Mouse (Mus musculus): ENCODE results near the gene Ip6k3. TPM values are rescaled to one million over a fixed set of nuclear protein-coding genes. Genes with fewer than 3 reads are reported as not detected.

The Ip6k3 gene
- polyA plus RNA-seq, 1 experiment, result 0.33 TPM

DNA sequence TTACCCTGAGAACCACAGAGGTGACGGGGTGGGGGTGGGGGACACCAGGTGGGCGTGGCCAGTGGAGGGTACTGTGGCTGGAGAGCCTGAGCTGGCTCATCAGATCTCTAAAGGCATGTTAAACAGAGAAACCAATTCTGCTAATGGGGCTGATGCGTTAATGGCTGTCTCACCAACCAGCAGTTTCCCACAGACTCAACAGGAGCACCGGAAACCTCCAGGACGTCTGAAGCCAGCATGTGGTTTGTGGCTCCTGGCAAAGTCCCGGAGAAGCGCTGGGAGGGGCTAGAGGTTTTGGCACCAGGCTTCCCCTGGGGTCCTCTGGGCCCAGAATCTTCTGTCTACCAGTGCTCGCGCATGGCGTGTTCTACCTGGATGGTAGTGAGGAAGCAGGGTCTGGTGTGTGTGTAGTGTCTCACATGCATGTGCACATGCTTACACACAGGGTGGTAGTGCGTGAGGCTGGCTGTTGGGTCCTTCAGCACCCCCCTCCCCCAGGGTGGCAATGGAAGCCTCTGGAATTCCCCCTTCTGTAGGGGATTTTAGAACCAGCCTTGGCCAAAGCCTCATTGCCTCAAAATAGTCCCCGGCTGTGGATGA is 12.2 kb upstream of the Ip6k3 start:
- TF ChIP-seq POLR2A (IDR thresholded peaks at IDR 0.05; ENCODE audit: borderline replicate concordance, extremely low read depth, insufficient read depth, insufficient read length, poor library complexity, severe bottlenecking), result no peak
- no peak for TF ChIP-seq CTCF (IDR thresholded peaks at IDR 0.05; ENCODE audit: borderline replicate concordance, extremely low read depth, insufficient read depth, insufficient read length)
- no peak for DNase-seq (ENCODE audit: low read depth)

DNA sequence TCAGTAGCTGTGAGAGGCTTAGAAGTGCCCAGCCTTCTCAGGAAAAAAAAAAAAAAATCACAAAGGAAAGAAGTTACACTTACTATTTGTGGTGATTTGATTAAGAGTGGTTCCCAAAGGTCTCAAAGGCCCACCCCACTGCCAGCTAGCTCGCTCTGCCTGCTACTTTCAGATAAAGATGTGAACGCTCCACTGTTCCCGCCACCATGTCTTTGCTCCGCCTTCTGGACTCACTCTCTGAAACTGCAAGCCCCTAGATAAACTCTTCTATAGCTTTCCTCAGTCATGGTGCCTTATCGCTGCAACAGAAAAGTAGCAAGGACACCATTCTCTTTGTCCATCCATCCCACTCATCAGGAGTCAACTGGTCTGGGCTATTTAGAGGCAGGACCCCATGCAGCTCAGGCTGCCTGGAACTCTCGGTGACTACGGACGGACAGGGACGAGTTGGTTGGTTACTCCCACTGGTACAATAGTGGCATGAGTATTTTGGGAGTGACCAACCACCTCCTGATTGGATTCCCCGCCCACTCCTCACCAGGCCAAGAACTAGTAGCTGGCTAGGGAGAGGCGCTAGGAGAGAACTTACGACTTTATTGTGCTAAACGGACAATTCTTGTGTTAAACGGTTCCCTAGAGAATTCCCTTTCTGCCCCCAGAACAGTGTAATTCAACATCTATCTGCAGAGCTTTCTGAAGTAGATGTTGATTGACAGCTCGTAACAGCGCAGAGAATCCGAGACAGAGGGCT is 11.0 kb upstream of the Ip6k3 start:
- DNase-seq (ENCODE audit: low read depth), result no peak
- TF ChIP-seq POLR2A (IDR thresholded peaks at IDR 0.05; ENCODE audit: borderline replicate concordance, extremely low read depth, insufficient read depth, insufficient read length, poor library complexity, severe bottlenecking) (no peak), CTCF (IDR thresholded peaks at IDR 0.05; ENCODE audit: borderline replicate concordance, extremely low read depth, insufficient read depth, insufficient read length) (no peak)

DNA sequence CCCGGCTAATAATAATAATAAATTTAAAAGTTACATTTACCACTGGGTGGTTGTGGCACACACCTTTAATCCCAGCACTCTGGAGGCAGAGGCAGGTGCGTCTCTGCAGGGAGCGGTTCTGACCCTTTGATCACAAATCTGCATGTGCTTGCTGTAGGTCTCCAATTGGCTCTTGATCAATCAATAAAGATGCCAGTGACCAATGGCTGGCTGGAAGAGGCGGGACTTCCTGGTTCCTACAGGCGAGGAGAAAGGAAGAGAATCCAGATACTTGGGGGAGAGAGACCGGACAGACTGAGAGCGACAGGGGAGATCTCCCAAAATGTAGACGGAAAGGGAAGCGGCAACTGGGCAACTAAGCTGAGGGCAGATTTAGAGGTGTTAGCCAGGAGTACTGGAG is 10.4 kb upstream of the Ip6k3 start:
- no peak for TF ChIP-seq POLR2A (IDR thresholded peaks at IDR 0.05; ENCODE audit: borderline replicate concordance, extremely low read depth, insufficient read depth, insufficient read length, poor library complexity, severe bottlenecking)
- DNase-seq (ENCODE audit: low read depth), result no peak

DNA sequence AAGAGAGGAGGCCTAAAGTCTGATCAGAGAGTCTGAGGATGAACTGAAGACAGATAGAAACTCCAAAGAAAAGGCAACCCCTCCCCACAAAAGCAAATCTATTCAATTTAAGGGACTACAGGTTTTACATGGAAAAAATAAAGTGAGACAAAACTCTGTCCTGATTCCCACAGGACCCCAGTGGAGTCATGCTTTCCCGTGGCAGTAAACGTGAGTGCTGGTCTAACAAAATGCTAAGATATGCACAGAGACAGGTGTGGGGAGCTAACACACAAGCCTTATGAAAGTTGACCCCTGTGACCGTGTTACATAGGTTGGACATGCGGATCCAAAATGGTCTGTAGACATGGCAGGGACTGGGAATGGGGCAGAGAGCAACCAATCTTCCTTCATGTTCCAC is 9.2 kb upstream of the Ip6k3 start:
- TF ChIP-seq CTCF (IDR thresholded peaks at IDR 0.05; ENCODE audit: borderline replicate concordance, extremely low read depth, insufficient read depth, insufficient read length), result no peak
- TF ChIP-seq POLR2A (IDR thresholded peaks at IDR 0.05; ENCODE audit: borderline replicate concordance, extremely low read depth, insufficient read depth, insufficient read length, poor library complexity, severe bottlenecking), result no peak
- DNase-seq (ENCODE audit: low read depth), result no peak

DNA sequence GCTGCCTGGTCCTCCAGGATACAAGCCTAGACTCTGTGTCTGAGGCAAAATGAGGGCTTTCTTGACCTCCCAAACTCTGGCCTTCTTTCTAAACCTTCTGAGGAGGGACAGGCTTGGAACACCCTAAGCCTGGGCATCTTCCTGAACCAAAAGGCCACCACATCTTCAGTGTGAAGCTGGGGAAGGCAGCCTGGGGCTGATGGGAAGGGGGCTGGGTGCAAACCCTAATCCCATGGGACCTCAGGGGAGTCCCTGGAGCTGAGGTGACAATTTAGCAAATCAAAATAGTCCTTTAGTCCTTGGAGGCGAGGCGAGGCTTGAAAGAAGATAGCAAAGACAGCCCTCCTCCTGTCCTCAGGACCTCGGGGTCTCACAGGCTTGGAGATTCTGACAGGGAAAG is 8.7 kb upstream of the Ip6k3 start:
- no peak for TF ChIP-seq POLR2A (IDR thresholded peaks at IDR 0.05; ENCODE audit: borderline replicate concordance, extremely low read depth, insufficient read depth, insufficient read length, poor library complexity, severe bottlenecking)
- no peak for TF ChIP-seq CTCF (IDR thresholded peaks at IDR 0.05; ENCODE audit: borderline replicate concordance, extremely low read depth, insufficient read depth, insufficient read length)
- DNase-seq (ENCODE audit: low read depth), result no peak

DNA sequence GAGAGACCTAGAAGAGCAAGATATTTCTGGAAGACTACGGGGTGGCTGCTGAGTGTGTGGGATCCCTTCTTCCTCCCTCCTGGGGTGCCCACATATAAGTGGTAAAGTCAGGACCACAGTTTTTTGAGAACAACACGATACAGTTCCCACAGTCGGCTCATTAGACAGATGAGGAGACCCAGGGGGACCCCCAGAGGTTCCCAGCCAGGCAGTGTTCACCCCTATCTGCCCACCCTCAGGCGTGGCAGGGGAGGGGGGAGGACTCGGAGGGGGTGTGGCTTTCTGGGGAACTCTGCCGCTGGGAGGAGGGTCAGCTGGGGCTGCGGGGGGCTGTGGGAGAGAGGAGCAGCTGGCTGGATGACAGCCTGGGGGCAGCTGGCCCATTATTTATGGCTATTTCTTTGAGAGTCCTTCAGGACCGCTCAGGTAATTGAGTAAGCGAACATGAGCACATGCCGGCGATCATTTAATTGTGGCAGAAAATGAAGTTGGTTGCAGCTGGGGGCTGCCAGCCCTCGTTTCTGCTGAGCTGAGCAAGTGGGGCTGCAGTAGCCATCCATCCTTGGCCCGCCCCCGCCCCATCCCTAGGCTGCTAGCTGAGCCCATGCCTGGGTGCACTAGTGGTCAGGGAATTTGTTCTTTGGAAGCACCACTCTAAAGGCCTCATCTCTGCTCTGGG is 7.7 kb upstream of the Ip6k3 start:
- TF ChIP-seq CTCF (IDR thresholded peaks at IDR 0.05; ENCODE audit: borderline replicate concordance, extremely low read depth, insufficient read depth, insufficient read length) (no peak), POLR2A (IDR thresholded peaks at IDR 0.05; ENCODE audit: borderline replicate concordance, extremely low read depth, insufficient read depth, insufficient read length, poor library complexity, severe bottlenecking) (no peak)
- peak; percentile 80 for DNase-seq (ENCODE audit: low read depth)

DNA sequence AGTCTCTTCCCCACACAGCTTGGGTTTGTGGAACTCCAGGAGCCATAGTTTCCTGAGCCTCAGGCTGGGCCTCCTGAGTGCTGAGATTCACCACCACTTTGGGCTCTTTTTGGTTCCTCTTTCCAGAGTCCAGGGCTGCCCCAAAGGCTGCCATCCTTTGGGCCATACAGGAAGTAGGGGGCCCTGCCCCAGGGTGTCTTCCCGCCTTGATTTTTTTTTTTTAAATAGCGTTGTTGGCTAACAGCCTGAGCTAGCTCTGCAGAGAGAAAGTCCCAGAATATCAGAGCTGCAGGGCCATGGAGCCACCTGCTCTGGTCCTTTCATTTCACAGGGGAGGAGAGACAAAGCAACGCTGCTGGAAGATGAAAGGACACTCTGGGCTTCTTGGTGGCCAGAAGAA is 6.1 kb upstream of the Ip6k3 start:
- no peak for TF ChIP-seq CTCF (IDR thresholded peaks at IDR 0.05; ENCODE audit: borderline replicate concordance, extremely low read depth, insufficient read depth, insufficient read length)
- no peak for TF ChIP-seq POLR2A (IDR thresholded peaks at IDR 0.05; ENCODE audit: borderline replicate concordance, extremely low read depth, insufficient read depth, insufficient read length, poor library complexity, severe bottlenecking)

DNA sequence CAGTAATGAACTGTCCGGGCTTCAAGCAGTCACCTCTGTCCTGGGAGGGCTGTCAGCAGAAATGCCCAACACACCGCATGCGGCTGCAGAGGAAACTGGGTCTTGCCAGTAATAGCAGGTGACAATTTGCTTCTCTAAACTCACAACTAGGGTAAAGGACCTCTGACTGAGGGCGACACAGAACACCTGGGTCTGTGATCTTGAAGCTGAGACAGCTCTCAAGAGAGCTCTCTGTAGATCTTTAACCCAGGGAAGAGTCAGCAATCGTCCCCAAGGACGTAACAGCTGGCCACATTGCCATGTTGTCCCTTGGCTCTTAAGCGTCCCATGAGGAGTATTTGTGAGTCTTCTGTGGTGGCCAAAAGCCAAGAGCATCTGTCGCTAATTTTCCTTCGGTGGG is 4.9 kb upstream of the Ip6k3 start:
- no peak for TF ChIP-seq CTCF (IDR thresholded peaks at IDR 0.05; ENCODE audit: borderline replicate concordance, extremely low read depth, insufficient read depth, insufficient read length)
- no peak for TF ChIP-seq POLR2A (IDR thresholded peaks at IDR 0.05; ENCODE audit: borderline replicate concordance, extremely low read depth, insufficient read depth, insufficient read length, poor library complexity, severe bottlenecking)
- DNase-seq (ENCODE audit: low read depth), result no peak

More for the DNA sequence above, 6.1 kb upstream of the Ip6k3 start:
- no peak for DNase-seq (ENCODE audit: low read depth)

DNA sequence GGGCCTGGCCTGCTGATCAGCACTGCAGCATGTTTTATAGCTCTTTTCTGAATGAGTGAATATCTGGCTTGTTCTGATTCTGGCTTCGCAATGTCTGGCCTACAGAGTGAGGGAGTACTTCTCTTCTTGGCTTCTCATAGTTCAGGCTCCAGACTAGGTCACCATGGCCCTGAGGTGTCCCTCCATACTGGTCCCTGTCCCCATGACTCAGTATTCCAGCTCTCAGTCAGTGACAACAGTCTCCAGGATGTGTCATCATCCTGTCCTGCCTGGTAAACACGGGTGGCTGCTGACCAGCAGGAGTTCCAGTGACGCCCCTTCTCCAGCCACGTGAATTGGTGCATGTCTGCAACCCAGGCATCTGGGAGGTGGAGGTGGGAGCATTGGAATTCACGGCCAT is 3.5 kb upstream of the Ip6k3 start:
- no peak for DNase-seq (ENCODE audit: low read depth)
- TF ChIP-seq POLR2A (IDR thresholded peaks at IDR 0.05; ENCODE audit: borderline replicate concordance, extremely low read depth, insufficient read depth, insufficient read length, poor library complexity, severe bottlenecking) (no peak), CTCF (IDR thresholded peaks at IDR 0.05; ENCODE audit: borderline replicate concordance, extremely low read depth, insufficient read depth, insufficient read length) (no peak)

DNA sequence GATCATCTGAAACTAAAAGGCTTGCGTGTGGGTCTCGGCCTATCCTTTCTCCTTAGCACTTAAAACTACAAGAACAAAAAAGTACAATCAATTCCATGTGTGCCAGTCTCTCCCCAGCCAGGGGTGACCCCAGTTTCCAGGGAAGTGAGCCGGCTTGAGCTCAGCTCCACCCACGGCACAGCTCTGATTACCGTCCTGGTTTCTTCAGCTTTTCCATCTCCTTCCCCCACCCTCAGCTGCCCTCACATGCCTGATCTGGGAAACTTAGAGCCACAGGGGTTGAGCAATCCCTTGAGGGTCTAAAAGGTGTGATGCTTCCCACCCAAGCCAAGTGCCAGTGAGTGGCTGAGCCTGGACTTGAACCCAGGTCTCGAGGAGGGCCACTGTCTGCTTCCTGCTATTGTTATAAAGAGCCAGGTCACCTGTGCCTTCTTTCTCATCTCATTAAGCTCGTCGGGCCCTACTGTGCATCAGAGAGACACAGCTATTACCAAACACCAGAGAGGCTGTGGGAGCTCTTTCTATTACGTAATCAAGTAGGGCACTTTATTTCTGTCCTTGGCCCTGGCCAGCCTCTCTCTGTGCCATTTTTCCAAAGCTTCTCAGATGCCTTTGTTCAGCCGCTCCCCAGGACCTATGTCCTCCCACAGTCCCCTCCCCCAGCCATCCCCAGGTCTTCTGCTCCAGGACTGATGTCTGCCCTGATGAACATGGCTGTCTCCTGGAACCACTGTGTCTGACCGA is 2.5 kb upstream of the Ip6k3 start:
- TF ChIP-seq CTCF (IDR thresholded peaks at IDR 0.05; ENCODE audit: borderline replicate concordance, extremely low read depth, insufficient read depth, insufficient read length), result no peak
- TF ChIP-seq POLR2A (IDR thresholded peaks at IDR 0.05; ENCODE audit: borderline replicate concordance, extremely low read depth, insufficient read depth, insufficient read length, poor library complexity, severe bottlenecking), result no peak
- DNase-seq (ENCODE audit: low read depth), result no peak

DNA sequence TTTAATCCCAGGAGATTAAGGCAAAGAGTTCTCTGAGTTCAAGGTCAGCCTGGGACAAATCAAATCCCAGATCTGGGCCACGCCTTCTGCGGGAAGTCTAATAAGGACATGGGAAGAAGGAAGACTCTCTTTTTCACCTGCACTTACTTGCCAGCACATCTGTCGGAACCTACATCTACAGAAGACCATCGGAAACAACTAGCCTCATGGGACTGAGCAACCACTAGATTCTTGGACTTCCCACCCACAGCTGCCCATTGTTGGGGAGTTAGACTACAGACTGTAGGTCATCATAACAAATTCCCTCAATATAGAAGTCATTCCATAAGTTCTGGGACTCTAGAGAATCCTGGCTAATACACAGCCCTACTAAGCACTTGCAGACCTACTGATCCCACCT is 974 bp upstream of the Ip6k3 start:
- DNase-seq (ENCODE audit: low read depth), result no peak
- TF ChIP-seq POLR2A (IDR thresholded peaks at IDR 0.05; ENCODE audit: borderline replicate concordance, extremely low read depth, insufficient read depth, insufficient read length, poor library complexity, severe bottlenecking) (no peak), CTCF (IDR thresholded peaks at IDR 0.05; ENCODE audit: borderline replicate concordance, extremely low read depth, insufficient read depth, insufficient read length) (no peak)
